Comparison of ENCODE assay signal across 15 mouse cellular contexts in the genomic region with DNA sequence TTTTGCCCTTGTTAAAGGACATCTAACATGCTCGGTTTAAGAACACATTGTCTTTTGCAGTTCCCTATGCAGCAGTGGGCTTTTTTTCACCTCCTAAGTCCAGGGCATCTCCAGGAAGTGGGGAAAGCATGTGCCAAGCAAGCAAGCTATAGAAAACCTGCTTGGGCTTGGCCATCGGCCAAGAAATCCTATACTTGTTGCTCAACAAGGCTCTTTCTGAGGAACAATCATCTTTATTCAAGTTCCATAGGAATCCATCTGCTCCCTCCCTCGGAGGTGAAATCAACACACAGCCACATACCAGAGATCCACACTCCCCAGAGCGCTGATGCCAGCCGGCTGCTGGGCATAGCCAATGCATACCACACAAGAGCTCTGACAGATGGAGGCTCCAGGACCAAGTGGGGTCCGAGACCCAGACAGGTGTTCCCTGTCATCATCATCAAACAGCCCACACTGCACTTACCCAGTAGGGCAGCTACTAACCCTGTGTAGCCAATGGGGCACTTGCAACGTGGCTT. TPM values are rescaled to one million over a fixed set of nuclear protein-coding genes. Genes with fewer than 3 reads are reported as not detected.
A peak's percentile ranks its signal among the peaks of the same experiment; 100 is the strongest.
DNase-seq lines count a peak whose midpoint lies in the region; ATAC-seq lines count a peak whose summit lies in the region.
"Had no signal": no experiment of that assay in that cellular context is flagged by ENCODE, and none has a peak within 500 bp of the region (broad histone marks: within the 10 kb centered on the region; RNA-seq: fewer than 3 reads in every experiment).

No protein-coding gene starts in this region.

- no peaks in the 10 kb centered on the region for H3K9me3 ChIP-seq in heart, embryonic 11.5 days (replicated peaks; ENCODE audit: control insufficient read depth, low read length)
- H3K9me3 ChIP-seq in limb, embryonic 12.5 days: no peaks in the 10 kb centered on the region
- H3K9me3 ChIP-seq in limb, embryonic 10.5 days (replicated peaks): no peaks in the 10 kb centered on the region
- no peaks in the 10 kb centered on the region for H3K9me3 ChIP-seq in embryonic facial prominence, embryonic 13.5 days
- H3K9me3 ChIP-seq: intestine, embryonic 15.5 days; liver, embryonic 13.5 days; neural tube, embryonic 15.5 days had no signal

- H3K4me1 ChIP-seq in heart, embryonic 11.5 days (ENCODE audit: control insufficient read depth, insufficient read depth, low read length): no peaks in the 10 kb centered on the region
- peaks cover 15% of the 10 kb centered on the region for H3K4me1 ChIP-seq in limb, embryonic 12.5 days (replicated peaks)
- peaks cover 11% of the 10 kb centered on the region for H3K4me1 ChIP-seq in limb, embryonic 10.5 days
- H3K4me1 ChIP-seq in embryonic facial prominence, embryonic 13.5 days: peaks cover 32% of the 10 kb centered on the region
- H3K4me1 ChIP-seq: intestine, embryonic 15.5 days; liver, embryonic 13.5 days had no signal

- H3K27me3 ChIP-seq in heart, embryonic 11.5 days (ENCODE audit: control insufficient read depth, insufficient read depth, low read length): no peaks in the 10 kb centered on the region
- H3K27me3 ChIP-seq in limb, embryonic 12.5 days: no peaks in the 10 kb centered on the region
- no peaks in the 10 kb centered on the region for H3K27me3 ChIP-seq in limb, embryonic 10.5 days (ENCODE audit: low read depth, poor library complexity, severe bottlenecking)
- H3K27me3 ChIP-seq in embryonic facial prominence, embryonic 13.5 days: no peaks in the 10 kb centered on the region
- H3K27me3 ChIP-seq: intestine, embryonic 15.5 days; liver, embryonic 13.5 days; neural tube, embryonic 15.5 days had no signal

- no peaks in the 10 kb centered on the region for H3K36me3 ChIP-seq in heart, embryonic 11.5 days (ENCODE audit: control insufficient read depth, insufficient read depth, low read length)
- H3K36me3 ChIP-seq in limb, embryonic 12.5 days: no peaks in the 10 kb centered on the region
- no peaks in the 10 kb centered on the region for H3K36me3 ChIP-seq in limb, embryonic 10.5 days
- H3K36me3 ChIP-seq in embryonic facial prominence, embryonic 13.5 days: no peaks in the 10 kb centered on the region
- H3K36me3 ChIP-seq: intestine, embryonic 15.5 days; liver, embryonic 13.5 days; neural tube, embryonic 15.5 days had no signal

- H3K27ac ChIP-seq in heart, embryonic 11.5 days (ENCODE audit: low read depth, low read length): no peak overlapping the region
- peak overlapping the region; percentile 45; the same call in 1 of the 2 replicates for H3K27ac ChIP-seq in limb, embryonic 12.5 days
- H3K27ac ChIP-seq in limb, embryonic 10.5 days: no peak overlapping the region
- no peak overlapping the region for H3K27ac ChIP-seq in embryonic facial prominence, embryonic 13.5 days
- H3K27ac ChIP-seq: intestine, embryonic 15.5 days; liver, embryonic 13.5 days; neural tube, embryonic 15.5 days had no signal

- H3K4me3 ChIP-seq in heart, embryonic 11.5 days (ENCODE audit: low read depth, low read length): no peak overlapping the region
- no peak overlapping the region for H3K4me3 ChIP-seq in limb, embryonic 12.5 days (replicated peaks)
- H3K4me3 ChIP-seq in limb, embryonic 10.5 days: no peak overlapping the region
- no peak overlapping the region for H3K4me3 ChIP-seq in embryonic facial prominence, embryonic 13.5 days
- H3K4me3 ChIP-seq: intestine, embryonic 15.5 days; liver, embryonic 13.5 days; neural tube, embryonic 15.5 days had no signal

- no peak overlapping the region for H3K9ac ChIP-seq in heart, embryonic 11.5 days (ENCODE audit: low read depth, low read length)
- H3K9ac ChIP-seq in limb, embryonic 12.5 days (replicated peaks): no peak overlapping the region
- no peak overlapping the region for H3K9ac ChIP-seq in embryonic facial prominence, embryonic 13.5 days
- H3K9ac ChIP-seq: intestine, embryonic 15.5 days; liver, embryonic 13.5 days; neural tube, embryonic 15.5 days had no signal

- 55% methylated on average over 7 of the region's 7 CpGs for WGBS in heart, embryonic 11.5 days (ENCODE audit: insufficient replicate concordance)
- WGBS in limb, embryonic 12.5 days: 72% methylated on average over 7 of the region's 7 CpGs
- 93% methylated on average over 7 of the region's 7 CpGs for WGBS in limb, embryonic 10.5 days
- 50% methylated on average over 7 of the region's 7 CpGs for WGBS in embryonic facial prominence, embryonic 13.5 days

- peak; percentile 83 for DNase-seq in heart, adult 11 months
- DNase-seq in limb, embryonic 10.5 days (ENCODE audit: low spot score): no peak
- DNase-seq in 3T3-L1 (ENCODE audit: low read depth, low spot score): peak; percentile 55
- no peak for DNase-seq in frontal cortex, postnatal 25 days (ENCODE audit: low spot score in 2 of 2)
- DNase-seq in testis, postnatal 10 days (ENCODE audit: low spot score): no peak
- DNase-seq: adrenal gland, adult 8-10 months; liver, embryonic 13.5 days; spleen, adult 18-20 months; thymus, adult 18-20 months had no signal

- no peak for ATAC-seq in heart, embryonic 11.5 days (replicated peaks; ENCODE audit: insufficient number of reproducible peaks, low FRiP score, low TSS enrichment)
- no peak for ATAC-seq in limb, embryonic 12.5 days (ENCODE audit: insufficient number of reproducible peaks, insufficient read depth, low FRiP score, low TSS enrichment, low read depth)
- 0 out of 2 replicates have a peak, but pooled peaks have one; percentile 43 for ATAC-seq in embryonic facial prominence, embryonic 13.5 days (ENCODE audit: insufficient number of reproducible peaks, insufficient read depth, low FRiP score, low TSS enrichment, low read depth)
- ATAC-seq: CD4-positive, CD25-positive, alpha-beta regulatory T cell, adult 4 months; intestine, embryonic 15.5 days had no signal

- no peak overlapping the region for H3K4me2 ChIP-seq in heart, embryonic 11.5 days
- H3K4me2 ChIP-seq in limb, embryonic 12.5 days: no peak overlapping the region
- no peak overlapping the region for H3K4me2 ChIP-seq in embryonic facial prominence, embryonic 13.5 days
- H3K4me2 ChIP-seq: intestine, embryonic 15.5 days; liver, embryonic 13.5 days; neural tube, embryonic 15.5 days had no signal

RNA-seq across cellular contexts. Expression of a gene that starts 39.0 kb away (rescaled TPM):
- 0.49 and 1.3 TPM in 2 replicates for polyA plus RNA-seq in heart, embryonic 11.5 days (2014; fragmentation: Nextera tagmentation; extraction: Ambion mirVana)
- polyA plus RNA-seq in limb, embryonic 12.5 days (2016; fragmentation: Nextera tagmentation; extraction: Ambion mirVana): 3.8 TPM in 2 replicates
- 2.6 and 2.7 TPM in 2 replicates for polyA plus RNA-seq in limb, embryonic 10.5 days (2016; fragmentation: Nextera tagmentation; extraction: Ambion mirVana)
- polyA plus RNA-seq in embryonic facial prominence, embryonic 13.5 days (2015; fragmentation: Nextera tagmentation; extraction: Ambion mirVana): 15.2 and 15.7 TPM in 2 replicates

Comparison
In these comparisons a context has a peak if more than half of its experiments do, and no peak if none do; other contexts are left out.
1. DNase-seq: peak in heart, adult 11 months (single experiment) and 3T3-L1 (single experiment); none in limb, embryonic 10.5 days (single experiment), frontal cortex, postnatal 25 days (0 of 2) and testis, postnatal 10 days (single experiment).